8 mouse cellular contexts compared by ENCODE assay signal in genomic region chr9:95857414-95858026, GRCm38 (mm10). TPM values are rescaled to one million over a fixed set of nuclear protein-coding genes. Genes with fewer than 3 reads are reported as not detected.
DNase-seq lines count a peak whose midpoint lies in the region; ATAC-seq and TF ChIP-seq lines count a peak whose summit lies in the region.

TSS of gene Atr (plus strand) at chr9:95857597.

- TF ChIP-seq POLR2A in heart, adult 2 months (IDR thresholded peaks at IDR 0.05; ENCODE audit: insufficient read depth, low read depth, low read length): 0 out of 2 replicates have a peak, but pooled peaks have one; percentile 21

- no peaks in the 10 kb centered on the region for H3K9me3 ChIP-seq in embryonic facial prominence, embryonic 13.5 days
- no peaks in the 10 kb centered on the region for H3K9me3 ChIP-seq in limb, embryonic 13.5 days
- no peaks in the 10 kb centered on the region for H3K9me3 ChIP-seq in midbrain, embryonic 16.5 days (replicated peaks; ENCODE audit: control insufficient read depth, low read length, poor library complexity, severe bottlenecking)

- peak within 1 kb of the TSS; percentile 86 for H3K9ac ChIP-seq in embryonic facial prominence, embryonic 13.5 days
- peak within 1 kb of the TSS; percentile 82 for H3K9ac ChIP-seq in heart, adult 2 months (ENCODE audit: low read depth, low read length)
- H3K9ac ChIP-seq in limb, embryonic 13.5 days: peak within 1 kb of the TSS; percentile 86
- H3K9ac ChIP-seq in midbrain, embryonic 16.5 days (ENCODE audit: low read depth, low read length): peak within 1 kb of the TSS; percentile 89

- no peaks in the 10 kb centered on the region for H3K27me3 ChIP-seq in embryonic facial prominence, embryonic 13.5 days
- no peaks in the 10 kb centered on the region for H3K27me3 ChIP-seq in heart, adult 2 months (ENCODE audit: control insufficient read depth, insufficient read depth, low read length)
- H3K27me3 ChIP-seq in limb, embryonic 13.5 days: no peaks in the 10 kb centered on the region
- H3K27me3 ChIP-seq in midbrain, embryonic 16.5 days (ENCODE audit: control insufficient read depth, insufficient read depth, low read depth, low read length): no peaks in the 10 kb centered on the region

- intact Hi-C loops in heart, adult 2 months (cut with DNase I): loop anchor here (2.0 to 5.0 kb wide), 4 partner anchors 97 to 347 kb away; partner anchors contain the start of genes Tfdp2, Trpc1, U2surp and Xrn1

- no peaks in the 10 kb centered on the region for H3K36me3 ChIP-seq in embryonic facial prominence, embryonic 13.5 days
- H3K36me3 ChIP-seq in heart, adult 2 months (ENCODE audit: control insufficient read depth, insufficient read depth, low read length): no peaks in the 10 kb centered on the region
- no peaks in the 10 kb centered on the region for H3K36me3 ChIP-seq in limb, embryonic 13.5 days
- no peaks in the 10 kb centered on the region for H3K36me3 ChIP-seq in midbrain, embryonic 16.5 days (ENCODE audit: control insufficient read depth, insufficient read depth, low read length)

- TF ChIP-seq EP300 in heart, adult 2 months (IDR thresholded peaks at IDR 0.05; ENCODE audit: insufficient read depth, low read depth, low read length): no peak

- TF ChIP-seq CTCF in heart, adult 2 months (IDR thresholded peaks at IDR 0.05): no peak

- peak; percentile 80 for ATAC-seq in embryonic facial prominence, embryonic 13.5 days (ENCODE audit: insufficient number of reproducible peaks, insufficient read depth, low FRiP score, low TSS enrichment, low read depth)
- ATAC-seq in limb, embryonic 13.5 days (ENCODE audit: low FRiP score, low read depth): peak; percentile 91
- ATAC-seq in midbrain, embryonic 16.5 days: peak; percentile 90

- H3K4me3 ChIP-seq in embryonic facial prominence, embryonic 13.5 days: peak within 1 kb of the TSS; percentile 95
- H3K4me3 ChIP-seq in heart, adult 2 months: peak within 1 kb of the TSS; percentile 85
- peak within 1 kb of the TSS; percentile 94 for H3K4me3 ChIP-seq in limb, embryonic 13.5 days
- peak within 1 kb of the TSS; percentile 91 for H3K4me3 ChIP-seq in midbrain, embryonic 16.5 days (ENCODE audit: low read depth, low read length)

- H3K27ac ChIP-seq in embryonic facial prominence, embryonic 13.5 days: peak within 1 kb of the TSS; percentile 79
- H3K27ac ChIP-seq in heart, adult 2 months: peak within 1 kb of the TSS; percentile 73
- peak within 1 kb of the TSS; percentile 73 for H3K27ac ChIP-seq in limb, embryonic 13.5 days
- H3K27ac ChIP-seq in midbrain, embryonic 16.5 days (ENCODE audit: low read length): peak within 1 kb of the TSS; percentile 83

- H3K4me2 ChIP-seq in embryonic facial prominence, embryonic 13.5 days: peak within 1 kb of the TSS; percentile 84
- peak within 1 kb of the TSS; percentile 90 for H3K4me2 ChIP-seq in limb, embryonic 13.5 days (replicated peaks)
- peak within 1 kb of the TSS; percentile 99 for H3K4me2 ChIP-seq in midbrain, embryonic 16.5 days (ENCODE audit: low read length)

- H3K79me2 ChIP-seq in heart, adult 2 months (replicated peaks; ENCODE audit: control insufficient read depth, insufficient read depth, low read length): no peaks in the 10 kb centered on the region

- peak; percentile 93 for DNase-seq in 3134 (ENCODE audit: extremely low read depth, insufficient read length, low spot score)
- DNase-seq in adrenal gland, postnatal 36 days: peak; percentile 95 to 97
- DNase-seq in heart, adult 2 months: peak; percentile 96 to 97
- peak; percentile 94 to 97 for DNase-seq in kidney, adult 8-10 months
- peak; percentile 89 to 95 for DNase-seq in spleen, postnatal 10 days (ENCODE audit: low spot score in 2 of 2)

- H3K4me1 ChIP-seq in embryonic facial prominence, embryonic 13.5 days: no peaks in the 10 kb centered on the region
- peaks cover 1% of the 10 kb centered on the region; the same call in 1 of the 2 replicates for H3K4me1 ChIP-seq in heart, adult 2 months (ENCODE audit: control insufficient read depth, insufficient read depth, low read length)
- H3K4me1 ChIP-seq in limb, embryonic 13.5 days: 0 out of 2 replicates have a peak, but pooled peaks cover 2% of the 10 kb centered on the region
- peaks cover 6% of the 10 kb centered on the region for H3K4me1 ChIP-seq in midbrain, embryonic 16.5 days (ENCODE audit: control insufficient read depth, insufficient read depth, low read length)

- WGBS in embryonic facial prominence, embryonic 13.5 days: under 1% methylated on average over 69 of the region's 69 CpGs
- WGBS in heart, adult 2 months: under 1% methylated on average over 69 of the region's 69 CpGs
- under 1% methylated on average over 69 of the region's 69 CpGs for WGBS in limb, embryonic 13.5 days
- under 1% methylated on average over 65 of the region's 69 CpGs for WGBS in midbrain, embryonic 16.5 days

RNA-seq across cellular contexts. Expression of gene Atr, which starts in this region (rescaled TPM):
- total RNA-seq in adrenal gland, postnatal 36 days (2021): 10 to 100 TPM; 15.6 to 16.0 TPM
- 22.4 and 24.1 TPM in 2 replicates for polyA plus RNA-seq in embryonic facial prominence, embryonic 13.5 days (2015; fragmentation: Nextera tagmentation; extraction: Ambion mirVana)
- 1 to 10 TPM; 7.2 to 7.5 TPM for total RNA-seq in heart, adult 2 months (2021)
- 2.0 and 5.2 TPM in 2 replicates for polyA plus RNA-seq in heart, adult 2 months (2012; rRNA removed)
- polyA plus RNA-seq in limb, embryonic 13.5 days (2015; fragmentation: Nextera tagmentation; extraction: Ambion mirVana): 18.9 and 19.6 TPM in 2 replicates
- 11.6 and 14.4 TPM in 2 replicates for polyA plus RNA-seq in midbrain, embryonic 16.5 days (2015; fragmentation: Nextera tagmentation; extraction: Ambion mirVana)

Comparison
In these comparisons a context has a peak if more than half of its experiments do, and no peak if none do; other contexts are left out.
1. Peak in every context shown above with its lines: DNase-seq, ATAC-seq, H3K4me3 ChIP-seq and H3K27ac ChIP-seq.